Mouse (Mus musculus) liver, embryonic 18 days (tissue): ENCODE data around the gene Cdcp2. TPM values are rescaled to one million over a fixed set of nuclear protein-coding genes. Genes with fewer than 3 reads are reported as not detected.

ENCODE experiments used
- polyA plus RNA-seq: library from polyadenylated mRNA; depleted of rRNA; stranded (reverse); fragments of >200 nt; gene quantifications from 2 replicates; pipeline ENCODE4 v1.2.3, GENCODE M21; 2012; rRNA removed

Cdcp2 gene
- polyA plus RNA-seq, result not detected in 2 replicates

GRCm38 (mm10) chr4:107096841-107097373 is at the start of gene Cdcp2:
Gene Cdcp2, plus strand, starts transcription at chr4:107096891.

DNA sequence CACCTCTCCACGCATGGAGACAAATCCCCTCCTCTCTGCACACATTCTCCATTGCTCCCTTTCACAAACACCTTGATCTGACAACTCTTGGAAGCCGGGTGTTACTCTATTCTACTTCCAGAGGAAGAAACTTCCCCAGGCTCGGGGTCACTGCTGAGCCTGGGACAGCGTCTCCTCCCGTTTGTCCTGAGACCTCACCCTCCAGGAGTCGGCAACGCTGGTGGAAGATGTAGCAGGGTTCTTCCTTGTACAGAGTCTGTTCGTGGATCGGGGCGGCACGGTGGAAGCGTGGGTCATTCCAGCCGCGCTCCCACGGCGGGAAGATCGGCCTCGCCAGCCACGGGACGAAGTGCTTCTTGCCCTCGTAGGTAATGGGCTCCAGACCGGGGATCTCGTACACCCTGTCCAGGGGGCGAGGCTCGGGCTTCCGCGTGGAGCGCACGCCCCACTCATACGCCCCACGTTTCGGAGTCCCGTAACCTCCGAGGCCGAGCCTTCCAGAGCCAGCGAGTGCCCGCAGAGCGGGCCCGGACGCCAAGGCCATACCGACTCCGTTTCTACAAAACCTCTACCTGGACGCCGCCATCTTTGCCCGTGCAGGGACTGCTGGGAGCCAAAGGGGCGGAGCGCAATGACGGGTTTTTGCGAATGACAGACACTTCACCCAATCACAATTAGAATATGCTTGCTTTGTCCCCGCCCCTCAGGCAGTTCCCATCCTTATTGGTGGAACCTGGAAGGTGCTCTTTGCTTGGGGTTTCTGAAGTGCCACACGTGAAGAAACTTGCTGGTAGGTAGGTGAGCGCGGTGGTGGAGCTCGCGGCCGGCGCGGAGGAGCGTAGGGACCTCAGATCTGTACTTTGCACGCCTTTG is 30.2 kb upstream of the Cdcp2 start, which contains the start of the genes Mrpl37 and Cyb5rl:
Gene Mrpl37 (minus strand): TSS at position 617 of the 873 bp plus-strand sequence.
Gene Cyb5rl (plus strand): TSS at position 737 of the 873 bp plus-strand sequence.

Other genes with a start within 250 kb of the Cdcp2 start
- 22.8 and 26.2 TPM in 2 replicates for gene Ssbp3, start 186.2 kb upstream of the Cdcp2 start, polyA plus RNA-seq
- gene Mrpl37, start 30.0 kb upstream of the Cdcp2 start, polyA plus RNA-seq, result 34.4 and 35.7 TPM in 2 replicates
- gene Cyb5rl, start 29.9 kb upstream of the Cdcp2 start, polyA plus RNA-seq, result 2.4 and 2.9 TPM in 2 replicates
- 111 and 119 TPM in 2 replicates for gene Tmem59, start 81.5 kb downstream of the Cdcp2 start, polyA plus RNA-seq
- 7.2 and 7.6 TPM in 2 replicates for gene Tceanc2, start 82.2 kb downstream of the Cdcp2 start, polyA plus RNA-seq
- gene Ldlrad1, start 112.3 kb downstream of the Cdcp2 start, polyA plus RNA-seq, result 0.05 TPM in 1 of 2 replicates, not detected in the other
- 8.6 and 9.5 TPM in 2 replicates for gene Lrrc42, start 156.6 kb downstream of the Cdcp2 start, polyA plus RNA-seq
- 6.7 and 6.8 TPM in 2 replicates for gene Hspb11, start 156.7 kb downstream of the Cdcp2 start, polyA plus RNA-seq
- gene Dio1, start 210.3 kb downstream of the Cdcp2 start, polyA plus RNA-seq, result 0.09 and 0.23 TPM in 2 replicates
- gene Yipf1, start 217.5 kb downstream of the Cdcp2 start, polyA plus RNA-seq, result 13.4 and 15.3 TPM in 2 replicates